Mouse (Mus musculus) myocyte (in vitro differentiated cells): Measurements from ENCODE around the gene Gata1.

Experiments used
- CEBPB ChIP-seq: IDR thresholded peaks from 2 replicates; pipeline ENCODE4 v1.6.1; 2011; ENCODE audit warnings: mild to moderate bottlenecking, moderate library complexity; ENCODE audit not compliant: poor library complexity, insufficient read depth, severe bottlenecking
- E2F4 ChIP-seq: IDR thresholded peaks from one replicate; pipeline ENCODE4 v1.6.1; 2011; ENCODE audit warnings: mild to moderate bottlenecking, control low read depth, moderate library complexity; ENCODE audit not compliant: insufficient read depth
- MAX ChIP-seq: IDR thresholded peaks from one replicate; pipeline ENCODE4 v1.6.1; 2011; ENCODE audit warnings: low read depth, mild to moderate bottlenecking, control low read depth
- MYOD1 ChIP-seq, 3 experiments: IDR thresholded peaks; one replicate each; pipeline ENCODE4 v1.6.1; 2011; ENCODE audit warnings: control low read depth in 2 of 3, low read depth in 2 of 3, mild to moderate bottlenecking in 2 of 3, moderate library complexity in 1 of 3; ENCODE audit not compliant: insufficient read length in 2 of 3, control insufficient read depth in 1 of 3
- MYOG ChIP-seq, 3 experiments: IDR thresholded peaks; one replicate each; pipeline ENCODE4 v1.6.1; 2011; ENCODE audit warnings: control low read depth in 2 of 3, low read depth in 2 of 3, mild to moderate bottlenecking in 2 of 3; ENCODE audit not compliant: insufficient read length in 2 of 3, control insufficient read depth in 1 of 3, insufficient read depth in 1 of 3
- POLR2A ChIP-seq: IDR thresholded peaks from one replicate; pipeline ENCODE4 v1.6.1; 2011; ENCODE audit warnings: low read depth, mild to moderate bottlenecking, control low read depth, moderate library complexity; ENCODE audit not compliant: insufficient read length
- POLR2AphosphoS2 ChIP-seq: IDR thresholded peaks from one replicate; pipeline ENCODE4 v1.6.1; 2011; ENCODE audit warnings: low read depth, control low read depth; ENCODE audit not compliant: insufficient read length
- USF1 ChIP-seq: IDR thresholded peaks from one replicate; pipeline ENCODE4 v1.6.1; 2011; ENCODE audit warnings: low read depth, mild to moderate bottlenecking, control low read depth, moderate library complexity

GRCm38 (mm10) chrX:7926266-7926665, 51.6 kb downstream of the Gata1 start:
- no peak for TF ChIP-seq MAX
- TF ChIP-seq POLR2A, result no peak
- TF ChIP-seq E2F4, result no peak
- TF ChIP-seq CEBPB, result no peak
- no peak for TF ChIP-seq USF1
- no peak for TF ChIP-seq POLR2AphosphoS2
- TF ChIP-seq MYOD1 (IDR thresholded peaks at IDR 0.05; ENCODE audit: control insufficient read depth in 1 of 3, insufficient read length in 2 of 3, low read depth in 2 of 3), result no peak
- no peak for TF ChIP-seq MYOG (IDR thresholded peaks at IDR 0.05; ENCODE audit: control insufficient read depth in 1 of 3, insufficient read depth in 1 of 3, insufficient read length in 2 of 3, low read depth in 2 of 3)
